Mouse (Mus musculus): ENCODE results near the gene Gm43191.
"Not testable (repeated sequence)": the region's sequence is repeated elsewhere in the genome, so short reads cannot be mapped to it uniquely, and the experiment has no call there.

The Gm43191 gene

DNA sequence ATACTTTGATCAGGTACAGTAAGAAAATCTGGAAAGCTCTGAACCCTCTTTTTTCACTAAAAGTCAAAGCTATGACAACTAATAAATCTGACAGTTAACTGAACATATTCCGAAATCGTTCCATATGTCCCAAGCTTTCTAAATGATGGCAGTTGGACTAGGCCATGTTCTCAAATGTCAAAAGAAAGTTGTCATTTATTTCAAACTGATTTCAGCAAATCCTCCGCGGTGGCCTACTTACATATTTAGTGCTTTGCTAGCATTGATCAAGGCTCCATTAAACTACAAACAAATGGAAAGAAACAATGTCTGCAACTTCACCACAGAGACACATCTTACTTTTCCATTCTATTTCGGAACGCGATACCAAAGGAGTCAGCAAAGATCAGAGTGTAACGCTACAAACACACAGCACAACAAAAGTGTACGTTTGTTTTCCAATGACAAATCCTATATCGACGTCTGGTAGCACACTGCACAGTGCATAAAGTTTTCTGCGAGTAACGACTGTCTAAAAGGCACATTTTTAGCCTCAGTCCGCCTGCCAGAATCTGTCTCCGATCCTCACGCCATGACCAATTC is 19.7 kb downstream of the Gm43191 start:
- DNase-seq, result no peak

DNA sequence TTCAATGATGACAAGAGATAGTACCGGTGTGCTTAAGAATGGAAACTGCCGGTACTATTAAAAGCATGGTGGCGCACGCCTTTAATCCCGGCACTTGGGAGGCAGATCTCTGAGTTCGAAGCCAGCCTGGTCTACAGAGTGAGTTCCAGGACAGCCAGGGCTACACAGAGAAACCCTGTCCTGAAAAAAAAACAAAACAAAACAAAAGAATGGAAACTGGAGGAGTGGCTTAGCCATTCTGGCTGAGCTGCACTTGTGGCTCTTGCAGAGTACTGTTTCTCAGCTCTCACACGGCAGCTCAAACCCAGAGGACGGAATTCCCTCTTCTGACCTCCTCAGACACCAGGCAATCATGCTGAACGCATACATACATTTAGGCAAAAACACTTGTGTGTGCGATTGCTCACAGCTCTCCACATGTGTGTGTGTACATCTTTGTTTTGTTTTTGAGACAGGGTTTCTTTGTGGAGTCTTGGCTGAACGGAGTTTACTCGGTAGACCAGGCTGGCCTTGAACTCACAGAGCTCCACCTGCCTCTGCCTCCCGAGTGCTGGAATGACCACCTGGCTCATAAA is 21.1 kb downstream of the Gm43191 start:
- no peak for DNase-seq

DNA sequence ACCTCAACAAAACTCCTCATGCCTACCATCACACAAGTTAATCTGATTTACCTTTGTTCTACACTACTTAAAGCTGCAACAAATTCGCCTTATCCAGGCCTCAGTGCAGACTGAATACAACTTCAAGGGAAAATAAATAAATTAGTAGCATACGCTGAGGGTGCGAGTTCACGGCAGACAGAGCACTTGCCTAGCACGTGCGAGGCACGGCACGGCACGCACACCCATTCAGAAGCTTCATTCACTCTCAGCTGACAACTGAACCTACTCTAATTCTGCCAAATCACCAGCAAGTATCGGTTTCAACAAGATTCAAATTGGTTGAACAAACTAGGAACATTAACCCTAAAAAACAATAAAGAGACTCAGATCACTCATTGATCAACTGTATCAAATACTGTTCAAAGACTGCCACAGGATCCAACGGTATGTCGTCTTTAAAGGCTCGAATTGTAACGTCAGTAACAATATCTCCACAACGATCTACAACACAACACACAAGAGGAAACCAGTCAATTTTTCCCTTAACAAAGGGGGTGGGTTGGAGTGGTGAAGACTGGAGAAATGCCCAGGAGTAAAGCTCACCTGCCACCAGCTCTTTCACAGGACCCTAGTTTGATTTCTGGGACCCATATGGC is 22.0 kb downstream of the Gm43191 start:
- DNase-seq, result no peak

DNA sequence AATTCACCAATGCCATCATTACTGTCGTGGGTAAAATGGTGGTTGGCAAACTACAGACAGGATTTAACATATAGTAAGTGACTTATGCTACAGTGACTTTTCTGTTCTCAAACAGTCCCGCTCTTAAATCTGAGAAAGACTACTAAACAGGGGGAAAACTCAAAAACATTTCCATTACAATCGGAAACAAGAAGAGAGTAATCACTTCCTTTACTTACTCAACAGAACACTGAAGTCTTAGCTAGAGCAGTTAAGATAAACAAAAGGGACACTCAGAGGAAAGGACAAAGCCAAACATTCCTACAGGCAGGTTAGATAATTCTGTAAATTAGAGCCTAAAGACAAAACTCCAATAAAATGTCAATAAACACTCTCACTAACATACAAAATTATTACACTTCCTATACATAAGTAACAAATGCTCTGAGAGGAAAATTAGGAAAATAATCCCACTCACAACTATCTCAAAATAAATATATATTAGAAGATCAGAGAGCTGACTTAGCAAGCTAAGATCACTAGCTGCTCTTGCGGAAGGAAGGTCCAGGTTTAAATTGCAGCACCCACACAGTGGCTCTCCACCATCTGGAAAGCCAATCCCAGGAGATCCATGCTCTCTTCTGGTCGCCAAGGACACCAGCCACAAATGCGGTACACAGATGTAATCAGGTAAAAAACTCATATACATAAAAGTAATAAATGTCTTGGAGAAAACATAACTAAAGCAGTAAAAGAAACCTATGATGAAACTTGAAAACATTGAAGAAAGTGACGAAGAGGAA is 24.7 kb downstream of the Gm43191 start:
- no peak for DNase-seq

DNA sequence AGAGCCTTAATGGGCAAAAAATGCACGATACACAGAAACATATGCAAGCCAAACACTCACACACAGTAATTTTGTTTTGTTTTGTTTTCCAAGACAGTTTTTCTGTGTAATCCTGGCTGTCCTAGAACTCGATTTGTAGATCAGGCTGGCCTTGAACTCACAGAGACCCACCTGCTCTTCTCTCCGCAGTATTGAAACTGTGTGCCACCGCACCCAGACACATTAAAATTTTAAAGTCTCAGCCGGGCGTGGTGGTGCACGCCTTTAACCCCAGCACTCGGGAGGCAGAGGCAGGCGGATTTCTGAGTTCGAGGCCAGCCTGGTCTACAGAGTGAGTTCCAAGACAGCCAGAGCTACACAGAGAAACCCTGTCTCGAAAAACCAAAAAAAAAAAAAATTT is 27.0 kb downstream of the Gm43191 start:
- DNase-seq, result not testable (repeated sequence)

DNA sequence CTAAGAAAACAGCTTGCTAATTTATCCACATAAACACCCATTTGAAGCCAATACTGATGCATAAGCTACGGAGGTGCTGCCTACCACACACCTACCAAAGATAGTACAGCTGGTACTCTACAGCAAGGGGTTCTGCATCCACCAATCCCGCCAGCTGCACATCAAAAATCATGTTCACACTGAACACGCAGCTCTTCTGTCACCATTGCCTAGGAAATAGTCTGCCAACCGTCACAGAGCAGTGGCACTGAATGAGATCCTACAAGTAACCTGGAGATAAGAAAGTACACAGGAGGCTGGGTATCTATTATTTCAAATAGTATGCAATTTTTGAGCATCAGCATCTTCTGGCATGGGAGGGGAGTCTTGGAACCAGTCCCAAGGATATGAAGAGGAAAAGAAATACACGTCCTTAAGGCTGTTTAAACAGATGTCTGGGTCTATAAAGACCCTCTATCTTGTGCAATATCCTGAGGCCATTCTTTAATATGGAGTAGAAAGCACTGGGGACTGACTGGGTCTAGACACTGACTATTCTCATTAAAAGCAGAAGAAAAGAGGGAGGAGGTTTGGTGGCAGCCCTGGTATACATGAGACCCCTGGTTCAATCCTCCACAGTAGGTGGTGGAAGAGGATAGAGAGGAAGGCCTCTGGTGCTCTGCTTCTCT is 27.6 kb downstream of the Gm43191 start:
- DNase-seq, result no peak

DNA sequence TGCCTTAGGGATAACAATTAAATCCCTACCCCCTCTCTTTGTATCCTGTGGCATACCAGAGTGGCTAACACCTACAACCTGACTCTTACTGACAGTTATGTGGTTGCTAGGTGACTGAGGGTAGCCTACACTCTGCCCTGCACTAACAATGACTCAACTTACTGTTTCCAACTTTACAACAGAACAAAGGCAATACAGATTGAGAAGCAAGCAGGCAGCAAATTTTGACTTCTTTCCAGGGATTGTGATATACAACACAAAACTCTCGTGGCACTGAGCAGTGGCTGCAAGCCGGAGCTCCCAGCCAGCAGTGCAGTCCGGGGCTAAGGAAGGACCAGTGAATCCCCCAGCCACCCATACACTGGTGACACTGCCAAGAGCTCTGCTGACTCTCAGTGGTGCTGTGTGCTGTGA is 29.0 kb downstream of the Gm43191 start:
- no peak for DNase-seq

DNA sequence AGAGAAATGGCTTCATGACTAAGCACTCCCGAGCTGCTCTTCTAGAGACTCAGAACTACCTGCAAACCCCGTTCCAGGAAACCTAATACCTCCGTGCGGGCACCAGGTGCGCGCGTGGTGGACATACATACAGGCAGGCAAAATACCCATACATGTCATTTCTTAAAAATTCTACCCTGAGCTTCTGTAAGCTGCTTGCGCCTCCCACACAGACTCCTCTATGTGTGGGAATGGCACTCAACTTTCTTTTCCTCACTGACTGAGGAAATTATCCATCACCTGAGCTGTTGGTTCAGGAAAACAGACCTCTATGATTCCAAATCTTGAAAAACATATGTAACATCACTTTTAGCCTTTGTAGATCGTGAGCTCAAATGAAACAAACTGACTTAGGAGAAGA is 30.4 kb downstream of the Gm43191 start:
- no peak for DNase-seq

DNA sequence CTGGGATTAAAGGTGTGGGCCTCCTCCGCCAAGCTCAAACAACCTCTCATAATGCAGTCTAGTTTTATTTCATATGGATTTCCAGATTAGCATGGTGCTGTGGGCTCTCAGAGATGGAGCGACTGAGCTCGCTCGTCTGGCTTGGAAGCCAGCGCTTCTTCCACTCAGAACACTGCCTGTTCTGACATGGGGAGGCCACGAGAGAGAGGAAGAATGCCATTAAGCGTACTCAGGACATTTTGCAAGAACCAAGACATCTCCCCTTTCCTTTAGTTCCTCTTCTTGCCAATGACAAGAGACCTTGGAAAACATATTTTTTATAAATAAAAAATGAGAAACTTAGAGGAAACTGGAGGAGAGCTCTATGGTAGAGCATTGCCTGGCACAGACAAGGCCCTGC is 32.3 kb downstream of the Gm43191 start:
- DNase-seq, result no peak

DNA sequence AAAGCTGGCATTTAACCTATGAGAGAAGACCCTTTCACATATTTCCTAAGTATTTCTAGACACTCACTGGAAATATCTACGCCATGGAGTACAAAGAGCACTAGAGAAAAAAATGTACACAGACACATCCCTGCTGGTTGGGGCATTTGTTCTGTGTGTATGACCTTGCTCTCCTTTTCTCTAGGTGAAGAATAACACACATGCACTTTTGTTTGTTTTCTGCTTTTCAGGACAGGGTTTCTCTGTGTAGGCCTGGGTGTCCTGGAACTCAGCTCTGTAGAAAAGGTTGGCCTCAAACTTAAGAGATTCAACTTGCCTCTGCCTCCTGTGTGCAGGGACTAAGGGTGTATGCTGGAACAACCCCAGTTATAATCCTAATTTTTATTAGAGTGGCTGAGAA is 34.7 kb downstream of the Gm43191 start:
- no peak for DNase-seq

DNA sequence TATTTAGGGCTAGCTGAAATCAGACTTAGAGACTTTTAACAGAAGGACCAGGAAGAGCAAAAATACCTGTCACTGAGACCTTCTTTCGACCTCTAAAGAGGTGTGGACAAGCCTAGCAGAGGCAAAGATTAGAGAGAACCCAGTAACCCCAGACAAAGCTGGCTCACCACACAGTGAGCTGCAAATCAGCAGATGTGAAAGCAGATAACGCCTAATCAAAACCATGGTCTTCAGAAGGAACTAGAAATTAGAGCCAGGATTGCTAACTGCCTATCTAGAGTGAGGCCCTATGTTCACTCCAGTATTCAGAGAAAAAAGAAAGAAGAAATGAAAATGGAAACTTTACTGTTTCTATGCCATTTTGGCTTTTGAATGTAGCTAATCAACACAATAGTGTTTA is 38.7 kb downstream of the Gm43191 start:
- DNase-seq, result no peak

DNA sequence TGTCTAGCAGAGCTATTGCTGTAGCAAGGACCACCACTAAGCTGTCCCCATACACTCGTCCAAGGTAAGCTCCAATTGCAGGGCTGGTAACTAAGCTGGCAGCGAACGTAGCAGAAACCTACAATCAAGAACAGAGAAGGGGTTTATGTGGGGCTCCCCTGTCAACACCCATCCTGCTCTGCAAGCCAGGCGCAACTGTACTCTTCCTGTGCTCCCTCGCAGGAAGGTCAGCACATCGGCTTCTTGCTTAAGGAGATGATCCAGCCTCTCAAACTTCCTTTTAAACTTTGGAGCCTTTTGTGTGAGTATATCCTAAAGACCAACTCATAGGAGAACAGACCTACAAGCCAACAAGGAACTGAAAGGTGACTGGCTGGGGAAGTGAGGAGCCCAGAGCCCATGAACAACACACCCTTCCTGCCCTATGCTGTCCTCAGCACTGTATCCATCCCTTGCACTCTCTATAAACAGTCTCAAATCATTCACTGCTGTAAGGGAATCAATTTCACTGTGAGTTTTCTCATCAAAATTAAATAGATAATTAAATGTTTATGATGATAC is 39.2 kb downstream of the Gm43191 start:
- no peak for DNase-seq

DNA sequence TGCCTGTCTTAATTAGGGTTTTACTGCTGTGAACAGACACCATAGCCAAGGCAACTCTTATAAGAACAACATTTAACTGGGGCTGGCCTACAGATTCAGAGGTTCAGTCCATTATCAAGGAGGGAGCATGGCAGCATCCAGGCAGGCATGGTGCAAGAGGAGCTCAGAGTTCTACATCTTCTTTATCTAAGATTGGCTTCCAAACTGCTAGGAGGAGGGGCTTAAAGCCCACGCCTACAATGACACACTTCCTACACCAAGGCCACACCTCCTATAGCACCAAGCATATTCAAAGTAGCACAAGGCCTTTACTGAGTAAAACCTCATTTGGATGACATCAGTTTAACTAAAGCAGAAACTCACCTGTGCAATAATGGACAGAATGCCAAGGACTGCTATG is 41.0 kb downstream of the Gm43191 start:
- no peak for DNase-seq

DNA sequence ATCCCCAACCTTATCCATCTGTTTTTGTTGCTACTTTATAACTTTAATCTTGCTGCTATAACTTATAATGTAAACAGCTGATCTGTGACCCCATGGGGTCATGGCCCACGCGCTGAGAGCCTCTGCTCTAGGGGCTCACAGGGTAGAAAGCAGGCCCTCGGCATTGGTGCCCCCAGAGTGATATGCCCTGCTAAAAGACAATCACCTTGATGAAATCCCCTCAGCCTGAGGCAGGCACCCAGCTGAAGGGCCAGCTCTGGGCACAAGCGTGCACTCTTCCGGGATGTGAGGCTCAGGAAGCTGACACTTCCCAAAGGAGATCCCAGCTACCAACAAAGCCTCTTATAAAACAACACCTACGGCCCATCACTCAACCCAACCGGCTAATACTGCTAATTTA is 42.5 kb downstream of the Gm43191 start:
- DNase-seq, result no peak

DNA sequence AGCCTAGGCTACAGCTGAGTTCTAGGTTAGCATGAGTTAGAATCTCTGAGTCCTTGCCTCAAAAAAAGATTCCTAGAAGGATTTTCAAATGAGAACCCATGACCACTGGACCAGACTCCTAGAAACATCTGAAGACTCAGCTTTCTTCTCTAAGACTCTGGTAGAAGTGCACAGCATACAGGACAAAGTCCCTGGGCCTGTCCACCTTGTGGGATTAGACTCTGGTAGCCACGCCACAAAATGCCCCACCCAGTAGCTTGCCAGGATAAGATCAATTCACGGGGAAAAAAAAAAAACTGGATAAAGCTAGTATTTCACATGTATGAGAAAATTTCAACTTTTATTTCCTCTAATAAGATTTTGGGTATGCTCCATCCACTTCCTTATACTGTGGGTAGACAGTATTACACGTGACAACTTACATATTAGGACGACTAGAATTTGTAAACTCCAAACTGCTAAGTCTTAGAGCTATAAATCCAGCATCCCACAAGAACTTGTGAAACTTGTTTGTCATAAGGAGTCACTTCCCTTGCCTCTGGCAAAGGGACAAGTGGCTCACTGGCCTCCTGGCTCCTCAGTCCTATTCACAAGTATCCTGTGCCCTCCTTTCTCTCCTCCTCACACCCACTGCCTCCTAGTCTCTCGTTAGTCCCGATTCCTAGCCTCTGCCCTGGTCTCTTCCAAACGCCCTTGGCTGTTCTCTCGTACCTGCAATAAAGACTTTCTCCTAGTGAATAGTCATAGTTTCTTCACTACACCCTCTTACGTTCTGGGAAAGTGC is 43.2 kb downstream of the Gm43191 start:
- DNase-seq, result no peak

DNA sequence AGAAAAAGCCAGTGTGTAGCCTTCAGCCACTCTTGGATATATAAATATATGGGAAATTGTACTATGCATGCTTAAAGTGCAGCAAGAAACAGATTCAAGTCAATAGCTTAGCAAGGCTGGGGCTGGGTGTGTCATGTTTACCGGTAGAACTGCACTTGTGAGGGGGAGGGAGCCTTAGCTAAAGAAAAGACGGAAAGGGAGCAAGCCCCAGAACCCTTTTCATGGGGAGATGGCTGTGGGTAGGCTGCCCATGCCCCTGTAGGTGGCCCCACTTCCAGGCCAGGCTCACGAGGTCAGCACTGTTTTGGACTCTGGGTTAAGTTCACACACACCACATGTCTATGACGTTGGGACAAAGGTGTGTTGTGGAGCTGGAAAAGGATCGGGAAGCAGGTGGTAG is 45.3 kb downstream of the Gm43191 start:
- no peak for DNase-seq

DNA sequence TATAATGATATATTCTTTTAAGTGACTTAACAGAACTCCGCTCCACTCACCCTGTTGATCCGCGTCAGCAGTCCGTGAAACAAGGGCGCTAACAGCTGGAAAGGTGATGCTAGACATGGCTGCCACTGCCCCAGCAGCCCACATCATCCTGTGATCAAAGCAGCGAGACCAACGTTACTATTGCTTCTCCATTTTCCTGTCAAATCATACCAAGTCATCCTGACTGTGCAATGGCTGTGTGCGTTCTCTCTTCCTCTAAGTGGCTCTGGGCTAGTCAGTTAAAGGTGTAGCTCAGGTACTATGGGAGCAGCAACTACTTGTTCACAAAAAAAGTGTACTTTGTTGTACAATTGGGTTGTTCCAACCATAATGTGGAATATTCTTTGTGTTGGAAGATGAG is 46.2 kb downstream of the Gm43191 start:
- DNase-seq, result no peak

DNA sequence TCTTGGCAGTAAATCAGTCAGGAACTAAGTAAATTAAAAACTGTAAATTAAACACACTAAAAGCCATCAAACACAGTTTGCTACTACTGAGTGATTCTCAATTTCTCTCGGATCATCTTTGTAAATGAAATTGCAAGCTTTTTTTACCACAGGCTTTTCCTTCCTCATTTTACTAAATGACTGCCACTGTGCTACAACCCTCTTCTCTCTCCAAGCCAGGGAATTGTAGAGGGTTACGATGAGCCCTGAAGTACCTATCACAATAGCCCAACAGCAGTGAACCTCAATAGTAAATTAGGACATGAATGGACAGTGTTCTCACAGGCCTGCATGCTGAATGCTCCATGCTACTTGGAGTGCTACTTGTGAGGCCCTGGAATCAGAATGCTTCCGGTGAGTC is 47.0 kb downstream of the Gm43191 start:
- DNase-seq, result no peak

DNA sequence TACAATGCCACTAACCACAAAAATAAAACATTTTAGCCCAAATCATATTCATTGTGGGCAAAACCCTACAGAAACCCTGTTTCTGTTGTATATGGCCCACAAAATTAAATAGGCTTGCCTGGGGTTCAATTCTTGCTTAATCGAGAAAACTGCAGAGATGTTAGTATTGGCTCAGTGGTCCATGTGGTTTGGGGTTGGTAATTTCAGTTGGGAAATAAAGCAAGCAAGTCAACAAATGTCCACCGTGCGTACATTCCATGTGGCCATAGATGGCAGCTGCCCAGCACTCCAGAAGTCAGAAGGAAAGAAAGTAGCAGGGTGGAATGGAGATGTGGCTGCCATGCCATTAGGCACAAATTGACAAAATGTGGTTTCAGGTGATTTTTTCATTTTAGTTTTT is 48.1 kb downstream of the Gm43191 start:
- DNase-seq, result no peak

DNA sequence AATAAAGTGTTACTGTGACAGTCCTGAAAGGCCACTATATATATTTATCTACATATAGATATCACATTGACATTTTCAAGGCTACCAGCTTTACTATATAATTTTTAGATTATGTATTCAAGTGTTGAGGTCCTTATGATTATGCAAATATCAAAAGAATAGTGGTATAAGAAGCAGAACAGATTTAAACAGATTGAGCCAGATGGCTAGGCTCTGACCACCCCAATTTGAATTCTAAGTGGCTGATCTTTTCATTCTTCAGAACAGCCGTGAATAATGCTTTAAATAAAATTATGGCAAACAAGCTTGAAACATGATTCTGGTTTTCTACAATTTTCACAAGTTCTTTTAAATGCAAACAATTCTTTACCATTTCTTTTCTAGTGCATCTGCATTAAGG is 49.6 kb downstream of the Gm43191 start:
- DNase-seq, result no peak

DNA sequence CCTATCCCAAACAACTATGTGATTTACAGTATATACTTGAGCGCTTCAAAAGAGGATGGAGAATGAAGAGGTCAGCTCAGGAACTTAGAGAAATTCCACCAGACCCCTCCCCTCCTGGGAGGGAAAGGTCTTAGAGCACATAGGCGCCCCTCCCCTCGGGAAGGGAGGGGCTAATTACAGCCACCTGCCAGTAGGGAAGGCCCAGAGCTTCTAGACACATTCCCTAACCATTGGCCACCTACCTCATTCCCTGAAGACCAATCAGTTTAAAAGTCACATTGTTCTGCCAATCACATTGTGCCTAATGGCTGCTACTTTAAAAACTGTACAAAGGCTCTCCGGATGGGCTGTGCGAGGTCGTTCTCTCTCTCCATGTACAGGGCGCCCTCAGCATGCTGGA is 58.4 kb downstream of the Gm43191 start:
- no peak for DNase-seq

DNA sequence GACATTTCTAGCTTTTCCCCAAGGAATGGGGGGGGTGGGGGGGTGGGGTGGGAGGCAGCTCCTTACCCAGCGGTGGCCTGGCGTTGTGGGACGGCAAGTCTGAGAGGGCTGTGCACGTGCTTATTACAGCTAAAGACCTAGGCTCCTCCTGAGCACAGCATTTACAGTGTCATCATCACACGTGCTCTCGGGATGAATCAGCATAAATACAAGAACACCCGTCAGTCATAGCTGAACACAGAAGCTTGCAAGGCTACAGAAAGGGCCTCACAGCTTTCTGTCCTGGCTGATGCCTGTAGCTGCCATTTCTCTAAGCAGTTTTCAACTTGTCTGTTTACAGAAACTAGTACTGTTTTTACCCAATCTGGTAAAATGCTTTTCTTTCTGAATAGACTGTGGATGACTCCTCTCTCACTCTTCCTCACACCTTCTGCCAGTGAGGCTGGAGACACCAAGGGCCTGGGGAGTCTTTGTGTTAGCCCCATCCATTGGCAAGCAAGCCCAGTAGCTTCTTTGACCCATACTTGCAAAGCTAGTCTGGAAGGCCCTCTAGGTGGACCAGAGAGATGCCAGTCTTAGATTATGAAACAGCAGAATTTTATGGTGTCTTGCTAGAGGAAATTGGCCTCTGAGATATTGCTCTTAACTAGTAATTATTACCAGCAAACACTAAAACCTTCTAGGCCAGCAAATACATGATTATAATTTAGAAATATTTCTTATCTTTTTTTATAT is 60.3 kb downstream of the Gm43191 start:
- no peak for DNase-seq
